Mouse (Mus musculus) hindbrain, postnatal 0 days (tissue): ENCODE results near the gene Abca2. TPM values are rescaled to one million over a fixed set of nuclear protein-coding genes. Genes with fewer than 3 reads are reported as not detected.

Experiments used
- ATAC-seq: fragments of 200-750 bp; cut with Nextera tagmentation; 2 replicates; pipeline ENCODE4 v1.8.0; 2017; ENCODE audit warnings: mild to moderate bottlenecking, moderate TSS enrichment, moderate library complexity
- DNase-seq: peaks from one replicate; pipeline ENCODE4 v3.0.0-alpha.2; 2015; ENCODE audit warnings: low spot score
- H3K27ac ChIP-seq: fragments of 300-500 bp; sonication (generic); 2 replicates; pipeline ENCODE4 v1.5.1; 2014; ENCODE audit warnings: mild to moderate bottlenecking
- H3K27me3 ChIP-seq: fragments of 300-500 bp; sonication (generic); 2 replicates; pipeline ENCODE4 v1.6.1; 2014; ENCODE audit warnings: low read length, mixed read lengths; ENCODE audit not compliant: insufficient read depth
- H3K36me3 ChIP-seq: fragments of 300-500 bp; sonication (generic); 2 replicates; pipeline ENCODE4 v1.6.1; 2014; ENCODE audit warnings: low read length, mixed read lengths; ENCODE audit not compliant: insufficient read depth
- H3K4me1 ChIP-seq: fragments of 300-500 bp; sonication (generic); 2 replicates; pipeline ENCODE4 v1.6.1; 2014; ENCODE audit warnings: antibody characterized with exemption, low read length, mixed read lengths; ENCODE audit not compliant: insufficient read depth
- H3K4me2 ChIP-seq: fragments of 300-500 bp; sonication (generic); 2 replicates; pipeline ENCODE4 v1.6.1; 2014; ENCODE audit warnings: low read depth, mild to moderate bottlenecking, low read length, moderate library complexity, mixed read lengths
- H3K4me3 ChIP-seq: fragments of 300-500 bp; sonication (generic); 2 replicates; pipeline ENCODE4 v1.5.1; 2014; ENCODE audit warnings: low read length
- H3K9ac ChIP-seq: fragments of 300-500 bp; sonication (generic); replicated peaks from 2 replicates; pipeline ENCODE4 v1.6.1; 2014; ENCODE audit warnings: mild to moderate bottlenecking, low read length, moderate library complexity, mixed read lengths
- H3K9me3 ChIP-seq: fragments of 300-500 bp; sonication (generic); 2 replicates; pipeline ENCODE4 v1.6.1; 2016; ENCODE audit warnings: low read length, mixed read lengths
- CTCF ChIP-seq: IDR thresholded peaks from 2 replicates; pipeline ENCODE4 v1.5.1; 2016; ENCODE audit warnings: antibody characterized with exemption, control low read depth, low read depth
- WGBS: fragments of 180-500 bp; shearing (Covaris S2); extraction: QIAGEN DNeasy Blood & Tissue Kit; methylation state at CpG from one replicate; pipeline ENCODE4 v1.1.7; 2014; 5-methylcytosine and 5-hydroxymethylcytosine counted together
- polyA plus RNA-seq: library from polyadenylated mRNA; unstranded; fragments of >200 nt; fragmentation: Nextera tagmentation; extraction: Ambion mirVana; gene quantifications from 2 replicates; pipeline ENCODE4 v1.2.1, GENCODE M21; 2015
- total RNA-seq: library from RNA; depleted of rRNA; stranded (reverse); fragments of >200 nt; gene quantifications from 2 replicates; pipeline ENCODE4 v1.2.3, GENCODE M21; 2014

The Abca2 gene
- total and polyA plus RNA-seq, 2 experiments from 2014 or later, result 12.5 to 84.6 TPM

GRCm38 (mm10) chr2:25477967-25478675, 49.6 kb downstream of the Abca2 start:
- DNase-seq (peak; percentile 20), ATAC-seq (peak; percentile 58; the same call in 1 of the 2 replicates)
- no peaks in the 10 kb centered on the region for H3K36me3 ChIP-seq
- no peaks in the 10 kb centered on the region for H3K27me3 ChIP-seq
- H3K27ac ChIP-seq, result no peak overlapping the region
- no peak overlapping the region for H3K4me3 ChIP-seq
- TF ChIP-seq CTCF, result no peak
- H3K9me3 ChIP-seq, result no peaks in the 10 kb centered on the region
- H3K9ac ChIP-seq, result no peak overlapping the region
- H3K4me1 ChIP-seq, result no peaks in the 10 kb centered on the region
- H3K4me2 ChIP-seq, result no peak overlapping the region
- 87% methylated on average over 3 of the region's 3 CpGs for WGBS

DNA sequence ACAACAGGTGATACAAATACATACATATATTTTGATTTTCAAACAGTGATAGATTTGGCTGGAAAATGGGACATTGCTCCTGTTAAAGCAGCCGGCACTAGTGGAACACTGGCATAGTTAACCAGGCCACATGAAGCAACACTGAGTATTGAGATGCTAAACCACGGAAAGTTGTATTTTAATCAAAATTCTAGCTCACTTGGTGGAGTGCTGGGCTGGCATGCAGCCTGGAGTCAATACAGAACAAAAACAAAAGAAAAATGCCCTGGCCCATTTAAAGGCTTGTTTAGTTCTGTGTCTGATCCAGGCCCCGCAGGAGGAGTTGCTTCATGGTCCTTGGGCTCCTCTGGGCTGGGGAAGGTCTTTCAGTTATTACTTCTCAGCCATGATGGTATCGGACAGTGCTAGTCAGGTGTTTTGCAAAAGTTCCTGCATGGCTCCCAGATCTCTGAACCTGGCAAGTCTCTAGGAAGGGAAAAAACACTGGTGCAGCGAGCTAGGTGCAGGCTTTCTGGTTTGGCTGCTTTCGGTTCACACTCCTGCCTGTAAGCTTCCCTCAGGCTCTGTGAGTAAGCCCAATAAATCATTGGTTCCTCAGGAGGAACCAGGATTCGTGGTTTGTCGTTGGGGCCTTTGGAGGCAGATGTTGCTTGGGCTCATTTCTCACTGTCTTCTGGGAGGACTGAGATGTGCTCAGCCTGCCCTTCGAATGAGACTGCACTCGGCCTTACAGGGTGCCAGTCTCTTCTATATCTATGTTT, 51.2 kb downstream of the Abca2 start:
- no peak for TF ChIP-seq CTCF
- WGBS, result 69% methylated on average over 10 of the region's 10 CpGs
- no peaks in the 10 kb centered on the region for H3K27me3 ChIP-seq
- no peaks in the 10 kb centered on the region for H3K9me3 ChIP-seq
- H3K9ac ChIP-seq, result no peak overlapping the region
- no peak overlapping the region for H3K4me2 ChIP-seq
- no peak for ATAC-seq
- no peaks in the 10 kb centered on the region for H3K4me1 ChIP-seq
- DNase-seq, result no peak
- no peaks in the 10 kb centered on the region for H3K36me3 ChIP-seq
- H3K4me3 ChIP-seq, result no peak overlapping the region
- H3K27ac ChIP-seq, result no peak overlapping the region

GRCm38 (mm10) chr2:25480541-25480940, 52.0 kb downstream of the Abca2 start:
- H3K4me1 ChIP-seq, result no peaks in the 10 kb centered on the region
- TF ChIP-seq CTCF, result no peak
- no peak overlapping the region for H3K27ac ChIP-seq
- DNase-seq, result no peak
- no peak for ATAC-seq
- H3K9ac ChIP-seq, result no peak overlapping the region
- WGBS, result 88% methylated on average over 1 of the region's 1 CpGs
- no peaks in the 10 kb centered on the region for H3K36me3 ChIP-seq
- no peaks in the 10 kb centered on the region for H3K27me3 ChIP-seq
- H3K4me3 ChIP-seq, result no peak overlapping the region
- no peaks in the 10 kb centered on the region for H3K9me3 ChIP-seq
- no peak overlapping the region for H3K4me2 ChIP-seq

- Histone ChIP-seq H3K4me2 (no peak overlapping the region), H3K9ac (no peak overlapping the region), H3K4me1 (no peaks in the 10 kb centered on the region), H3K36me3 (no peaks in the 10 kb centered on the region), H3K9me3 (no peaks in the 10 kb centered on the region), H3K27me3 (no peaks in the 10 kb centered on the region), H3K4me3 (no peak overlapping the region), H3K27ac (no peak overlapping the region)
- DNase-seq, result peak; percentile 35
- TF ChIP-seq CTCF, result peak; percentile 43
- 21% methylated on average over 7 of the region's 7 CpGs for WGBS
- no peak for ATAC-seq
Observed at GRCm38 (mm10) chr2:25482969-25483368, 54.5 kb downstream of the Abca2 start.

- no peaks in the 10 kb centered on the region for H3K9me3 ChIP-seq
- H3K4me2 ChIP-seq, result no peak overlapping the region
- 65% methylated on average over 11 of the region's 11 CpGs for WGBS
- no peaks in the 10 kb centered on the region for H3K4me1 ChIP-seq
- no peak overlapping the region for H3K4me3 ChIP-seq
- ATAC-seq (no peak), DNase-seq (peak; percentile 20)
- no peak for TF ChIP-seq CTCF
- no peak overlapping the region for H3K9ac ChIP-seq
- H3K27me3 ChIP-seq, result no peaks in the 10 kb centered on the region
- H3K36me3 ChIP-seq, result no peaks in the 10 kb centered on the region
- no peak overlapping the region for H3K27ac ChIP-seq
Observed at GRCm38 (mm10) chr2:25484901-25485647, 56.6 kb downstream of the Abca2 start.

- WGBS, result 74% methylated on average over 6 of the region's 6 CpGs
- no peaks in the 10 kb centered on the region for H3K27me3 ChIP-seq
- ATAC-seq (no peak), DNase-seq (no peak)
- H3K4me2 ChIP-seq, result no peak overlapping the region
- H3K9ac ChIP-seq, result no peak overlapping the region
- no peak overlapping the region for H3K4me3 ChIP-seq
- H3K9me3 ChIP-seq, result no peaks in the 10 kb centered on the region
- H3K27ac ChIP-seq, result no peak overlapping the region
- TF ChIP-seq CTCF, result no peak
- H3K4me1 ChIP-seq, result no peaks in the 10 kb centered on the region
- H3K36me3 ChIP-seq, result no peaks in the 10 kb centered on the region
Observed at GRCm38 (mm10) chr2:25487965-25488670, 59.6 kb downstream of the Abca2 start.
